In genomic region chr10:81644162-81644561, GRCm38 (mm10) we compare ENCODE assay signal across 8 mouse cellular contexts. TPM values are rescaled to one million over a fixed set of nuclear protein-coding genes. Genes with fewer than 3 reads are reported as not detected.
DNase-seq lines count a peak whose midpoint lies in the region; ATAC-seq and TF ChIP-seq lines count a peak whose summit lies in the region.

No protein-coding gene starts in this region.

- no peak for TF ChIP-seq POLR2A in limb, embryonic 14.5 days (IDR thresholded peaks at IDR 0.05; ENCODE audit: borderline replicate concordance, extremely low read depth, insufficient read depth, insufficient read length)

- no peak for ATAC-seq in erythroblast, adult 5-6 weeks (replicated peaks; ENCODE audit: low FRiP score, poor library complexity, severe bottlenecking)
- no peak for ATAC-seq in megakaryocyte, adult 5-6 weeks (ENCODE audit: poor library complexity, severe bottlenecking)
- ATAC-seq in limb, embryonic 14.5 days (ENCODE audit: low FRiP score, low read depth), result no peak
- 0 out of 2 replicates have a peak, but pooled peaks have one; percentile 1 for ATAC-seq in stomach, embryonic 15.5 days (ENCODE audit: insufficient read depth, low FRiP score, low read depth)

- no peak for DNase-seq in limb, embryonic 14.5 days (ENCODE audit: low spot score)
- DNase-seq in left cerebral cortex, postnatal 10 days (ENCODE audit: extremely low spot score in 1 of 2, low spot score in 2 of 2), result no peak
- DNase-seq in spleen, postnatal 36 days (ENCODE audit: low spot score in 2 of 2), result no peak

- no peaks in the 10 kb centered on the region for H3K36me3 ChIP-seq in erythroblast, embryonic 14.5 days (ENCODE audit: control insufficient read depth)
- H3K36me3 ChIP-seq in megakaryocyte, embryonic 14.5 days (replicated peaks; ENCODE audit: low read length), result peaks cover 42% of the 10 kb centered on the region
- H3K36me3 ChIP-seq in limb, embryonic 14.5 days (ENCODE audit: control insufficient read depth, insufficient read depth, low read length), result no peaks in the 10 kb centered on the region
- H3K36me3 ChIP-seq in stomach, embryonic 15.5 days, result no peaks in the 10 kb centered on the region

- H3K27me3 ChIP-seq in erythroblast, embryonic 14.5 days (ENCODE audit: control insufficient read depth), result no peaks in the 10 kb centered on the region
- no peaks in the 10 kb centered on the region for H3K27me3 ChIP-seq in megakaryocyte, embryonic 14.5 days (replicated peaks)
- H3K27me3 ChIP-seq in limb, embryonic 14.5 days (ENCODE audit: control insufficient read depth, insufficient read depth, low read length), result no peaks in the 10 kb centered on the region
- no peaks in the 10 kb centered on the region for H3K27me3 ChIP-seq in stomach, embryonic 15.5 days (replicated peaks)

- peak overlapping the region; percentile 89; the same call in 1 of the 2 replicates for H3K9ac ChIP-seq in limb, embryonic 14.5 days (ENCODE audit: low read depth, low read length, severe bottlenecking)
- H3K9ac ChIP-seq in stomach, embryonic 15.5 days, result peak overlapping the region; percentile 26; the same call in 1 of the 2 replicates

- H3K27ac ChIP-seq in limb, embryonic 14.5 days (replicated peaks; ENCODE audit: low read depth, low read length), result peak overlapping the region; percentile 93
- H3K27ac ChIP-seq in stomach, embryonic 15.5 days, result peak overlapping the region; percentile 97

- 58% methylated on average over 2 of the region's 2 CpGs for WGBS in limb, embryonic 14.5 days
- 52% methylated on average over 2 of the region's 2 CpGs for WGBS in stomach, embryonic 15.5 days

- intact Hi-C loops in left cerebral cortex, postnatal 10 days (cut with DNase I), result no loop called here

- H3K9me3 ChIP-seq in erythroblast, embryonic 14.5 days (ENCODE audit: control insufficient read depth, low read length), result no peaks in the 10 kb centered on the region
- H3K9me3 ChIP-seq in megakaryocyte, embryonic 14.5 days, result no peaks in the 10 kb centered on the region
- no peaks in the 10 kb centered on the region for H3K9me3 ChIP-seq in limb, embryonic 14.5 days (ENCODE audit: control insufficient read depth, low read length)
- H3K9me3 ChIP-seq in stomach, embryonic 15.5 days, result no peaks in the 10 kb centered on the region

- H3K4me3 ChIP-seq in erythroblast, embryonic 14.5 days (replicated peaks), result peak overlapping the region; percentile 79
- peak overlapping the region; percentile 100 for H3K4me3 ChIP-seq in megakaryocyte, embryonic 14.5 days (replicated peaks)
- peak overlapping the region; percentile 78 for H3K4me3 ChIP-seq in limb, embryonic 14.5 days (replicated peaks; ENCODE audit: low read length)
- H3K4me3 ChIP-seq in stomach, embryonic 15.5 days (replicated peaks), result peak overlapping the region; percentile 81

- peak overlapping the region; percentile 84 for H3K4me2 ChIP-seq in limb, embryonic 14.5 days (replicated peaks; ENCODE audit: low read depth, low read length, severe bottlenecking)
- peak overlapping the region; percentile 83 for H3K4me2 ChIP-seq in stomach, embryonic 15.5 days

- H3K4me1 ChIP-seq in erythroblast, embryonic 14.5 days (ENCODE audit: control insufficient read depth), result peaks cover 44% of the 10 kb centered on the region
- peaks cover 55% of the 10 kb centered on the region for H3K4me1 ChIP-seq in megakaryocyte, embryonic 14.5 days
- peaks cover 13% of the 10 kb centered on the region for H3K4me1 ChIP-seq in limb, embryonic 14.5 days (ENCODE audit: control insufficient read depth, insufficient read depth, low read length)
- peaks cover 12% of the 10 kb centered on the region for H3K4me1 ChIP-seq in stomach, embryonic 15.5 days

RNA-seq across cellular contexts. Expression of gene Gm10778, which starts 4.7 kb away (rescaled TPM):
- polyA plus RNA-seq in erythroblast, embryonic 14.5 days (2012), result 0.01 TPM in 2 replicates
- total RNA-seq in erythroblast, adult 5-6 weeks (2015; ENCODE audit: low replicate concordance), result 0.63 and 1.9 TPM in 2 replicates
- total RNA-seq in erythroblast, adult 5-6 weeks (2017; ENCODE audit: low replicate concordance), result 1.4 TPM in 1 of 2 replicates, not detected in the other
- 0.19 TPM in 1 of 2 replicates, not detected in the other for polyA plus RNA-seq in megakaryocyte, embryonic 14.5 days (2012; ENCODE audit: insufficient read depth, low replicate concordance)
- 3.0 and 5.4 TPM in 2 replicates for total RNA-seq in megakaryocyte, adult 5-6 weeks (2015)
- 3.4 and 4.9 TPM in 2 replicates for total RNA-seq in megakaryocyte, adult 5-6 weeks (2017)
- 2.1 and 2.8 TPM in 2 replicates for polyA plus RNA-seq in limb, embryonic 14.5 days (2012; rRNA removed)
- 3.8 TPM in 2 replicates for polyA plus RNA-seq in limb, embryonic 14.5 days (2014; fragmentation: Nextera tagmentation; extraction: Ambion mirVana)
- polyA plus RNA-seq in stomach, embryonic 15.5 days (2015; fragmentation: Nextera tagmentation; extraction: Ambion mirVana), result 4.3 and 5.2 TPM in 2 replicates
- total RNA-seq in left cerebral cortex, postnatal 10 days (2021), result 1 to 10 TPM; 5.0 to 5.7 TPM

RNA-seq across cellular contexts. Expression of gene Ankrd24, which starts 15.8 kb away (rescaled TPM):
- 0.18 and 0.21 TPM in 2 replicates for polyA plus RNA-seq in erythroblast, embryonic 14.5 days (2012)
- not detected in 2 replicates for total RNA-seq in erythroblast, adult 5-6 weeks (2015; ENCODE audit: low replicate concordance)
- 0.28 and 1.1 TPM in 2 replicates for total RNA-seq in erythroblast, adult 5-6 weeks (2017; ENCODE audit: low replicate concordance)
- 13.7 and 17.3 TPM in 2 replicates for polyA plus RNA-seq in megakaryocyte, embryonic 14.5 days (2012; ENCODE audit: insufficient read depth, low replicate concordance)
- total RNA-seq in megakaryocyte, adult 5-6 weeks (2015), result 1.0 and 1.1 TPM in 2 replicates
- 1.7 and 1.8 TPM in 2 replicates for total RNA-seq in megakaryocyte, adult 5-6 weeks (2017)
- 79.9 and 100 TPM in 2 replicates for polyA plus RNA-seq in limb, embryonic 14.5 days (2012; rRNA removed)
- polyA plus RNA-seq in limb, embryonic 14.5 days (2014; fragmentation: Nextera tagmentation; extraction: Ambion mirVana), result 5.3 and 9.6 TPM in 2 replicates
- 10.9 and 12.6 TPM in 2 replicates for polyA plus RNA-seq in stomach, embryonic 15.5 days (2015; fragmentation: Nextera tagmentation; extraction: Ambion mirVana)
- 10 to 100 TPM; 34.1 to 35.1 TPM for total RNA-seq in left cerebral cortex, postnatal 10 days (2021)

RNA-seq across cellular contexts. Expression of gene Sirt6, which starts 16.6 kb away (rescaled TPM):
- 6.6 and 6.9 TPM in 2 replicates for polyA plus RNA-seq in erythroblast, embryonic 14.5 days (2012)
- 0.63 and 0.96 TPM in 2 replicates for total RNA-seq in erythroblast, adult 5-6 weeks (2015; ENCODE audit: low replicate concordance)
- total RNA-seq in erythroblast, adult 5-6 weeks (2017; ENCODE audit: low replicate concordance), result 0.56 and 3.7 TPM in 2 replicates
- polyA plus RNA-seq in megakaryocyte, embryonic 14.5 days (2012; ENCODE audit: insufficient read depth, low replicate concordance), result 121 and 174 TPM in 2 replicates
- 6.3 and 8.0 TPM in 2 replicates for total RNA-seq in megakaryocyte, adult 5-6 weeks (2015)
- 2.5 and 6.4 TPM in 2 replicates for total RNA-seq in megakaryocyte, adult 5-6 weeks (2017)
- 70.7 and 92.4 TPM in 2 replicates for polyA plus RNA-seq in limb, embryonic 14.5 days (2012; rRNA removed)
- 39.5 and 40.7 TPM in 2 replicates for polyA plus RNA-seq in limb, embryonic 14.5 days (2014; fragmentation: Nextera tagmentation; extraction: Ambion mirVana)
- polyA plus RNA-seq in stomach, embryonic 15.5 days (2015; fragmentation: Nextera tagmentation; extraction: Ambion mirVana), result 32.9 and 33.3 TPM in 2 replicates
- total RNA-seq in left cerebral cortex, postnatal 10 days (2021), result 10 to 100 TPM; 28.0 to 29.3 TPM

RNA-seq across cellular contexts. Expression of gene BC025920, which starts 38.1 kb away (rescaled TPM):
- 0.05 and 0.07 TPM in 2 replicates for polyA plus RNA-seq in erythroblast, embryonic 14.5 days (2012)
- total RNA-seq in erythroblast, adult 5-6 weeks (2015; ENCODE audit: low replicate concordance), result 2.9 and 6.0 TPM in 2 replicates
- total RNA-seq in erythroblast, adult 5-6 weeks (2017; ENCODE audit: low replicate concordance), result 2.0 and 8.8 TPM in 2 replicates
- polyA plus RNA-seq in megakaryocyte, embryonic 14.5 days (2012; ENCODE audit: insufficient read depth, low replicate concordance), result not detected in 2 replicates
- 1.7 and 2.0 TPM in 2 replicates for total RNA-seq in megakaryocyte, adult 5-6 weeks (2015)
- 2.3 and 2.4 TPM in 2 replicates for total RNA-seq in megakaryocyte, adult 5-6 weeks (2017)
- polyA plus RNA-seq in limb, embryonic 14.5 days (2012; rRNA removed), result 3.8 and 4.0 TPM in 2 replicates
- polyA plus RNA-seq in limb, embryonic 14.5 days (2014; fragmentation: Nextera tagmentation; extraction: Ambion mirVana), result 0.58 and 0.78 TPM in 2 replicates
- polyA plus RNA-seq in stomach, embryonic 15.5 days (2015; fragmentation: Nextera tagmentation; extraction: Ambion mirVana), result 0.55 and 0.71 TPM in 2 replicates
- 1 to 10 TPM; 1.9 to 2.2 TPM for total RNA-seq in left cerebral cortex, postnatal 10 days (2021)

RNA-seq across cellular contexts. Expression of gene Tle6, which starts 43.3 kb away (rescaled TPM):
- polyA plus RNA-seq in erythroblast, embryonic 14.5 days (2012), result 0.27 and 0.28 TPM in 2 replicates
- total RNA-seq in erythroblast, adult 5-6 weeks (2015; ENCODE audit: low replicate concordance), result 1.7 and 2.7 TPM in 2 replicates
- total RNA-seq in erythroblast, adult 5-6 weeks (2017; ENCODE audit: low replicate concordance), result not detected in 2 replicates
- polyA plus RNA-seq in megakaryocyte, embryonic 14.5 days (2012; ENCODE audit: insufficient read depth, low replicate concordance), result 69.5 and 166 TPM in 2 replicates
- 1.9 and 8.9 TPM in 2 replicates for total RNA-seq in megakaryocyte, adult 5-6 weeks (2015)
- total RNA-seq in megakaryocyte, adult 5-6 weeks (2017), result 6.5 and 11.4 TPM in 2 replicates
- 24.2 and 28.0 TPM in 2 replicates for polyA plus RNA-seq in limb, embryonic 14.5 days (2012; rRNA removed)
- 9.2 and 16.6 TPM in 2 replicates for polyA plus RNA-seq in limb, embryonic 14.5 days (2014; fragmentation: Nextera tagmentation; extraction: Ambion mirVana)
- polyA plus RNA-seq in stomach, embryonic 15.5 days (2015; fragmentation: Nextera tagmentation; extraction: Ambion mirVana), result 31.2 and 42.1 TPM in 2 replicates
- 1 to 10 TPM in 1 of 2 experiments, under 1 TPM in 1; 0.93 to 3.0 TPM for total RNA-seq in left cerebral cortex, postnatal 10 days (2021)
